Mouse (Mus musculus): ENCODE results near the gene Creb5.

DNA sequence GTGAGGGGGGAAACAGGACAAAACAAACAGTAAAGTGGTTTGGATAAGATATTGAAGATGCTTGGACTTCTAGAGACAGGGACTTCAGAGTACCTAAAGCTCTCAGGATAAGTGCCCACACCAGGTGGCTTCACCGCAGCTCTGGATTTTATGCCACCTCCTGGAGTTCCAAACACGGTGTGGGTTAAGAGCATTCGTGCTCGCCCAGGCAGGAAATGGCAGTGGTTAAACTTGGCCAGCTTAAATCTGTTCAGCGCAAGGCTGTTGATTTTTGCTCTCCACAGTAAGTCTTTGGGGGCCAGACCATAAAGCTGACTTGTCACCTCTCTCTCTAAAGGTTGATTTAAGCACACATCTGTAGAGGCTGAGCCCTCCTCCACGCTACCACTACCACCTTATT lies 262.3 kb downstream of the Creb5 start:
- TF ChIP-seq GATA1 (IDR thresholded peaks at IDR 0.05; ENCODE audit: low read length) = no peak
- no peak for TF ChIP-seq TAL1 (IDR thresholded peaks at IDR 0.05; ENCODE audit: low read length)

Measured in erythroblast, embryonic 14.5 days (primary cell).